Mouse (Mus musculus): ENCODE results near the gene P2ry12. TPM values are rescaled to one million over a fixed set of nuclear protein-coding genes. Genes with fewer than 3 reads are reported as not detected.

The P2ry12 gene
- polyA plus RNA-seq, 1 experiment from 2014 or later: 2.5 TPM

- H3K4me2 ChIP-seq: no peak overlapping the region
- no peaks in the 10 kb centered on the region for H3K36me3 ChIP-seq
- H3K4me1 ChIP-seq: no peaks in the 10 kb centered on the region
- H3K9ac ChIP-seq: no peak overlapping the region
- no peak for ATAC-seq (ENCODE audit: insufficient number of reproducible peaks, low FRiP score, low TSS enrichment, low read depth)
- no peaks in the 10 kb centered on the region for H3K9me3 ChIP-seq
- no peak overlapping the region for H3K27ac ChIP-seq
- H3K4me3 ChIP-seq: no peak overlapping the region
- H3K27me3 ChIP-seq: no peaks in the 10 kb centered on the region
- 89% methylated on average over 6 of the region's 6 CpGs for WGBS
Measured at GRCm38 (mm10) chr3:59270811-59271210, 8.1 kb upstream of the P2ry12 start.

GRCm38 (mm10) chr3:59263988-59264387 lies 1.3 kb upstream of the P2ry12 start:
- Histone ChIP-seq H3K27ac (no peak overlapping the region), H3K9ac (no peak overlapping the region), H3K4me1 (no peaks in the 10 kb centered on the region), H3K36me3 (no peaks in the 10 kb centered on the region), H3K4me3 (no peak overlapping the region), H3K27me3 (no peaks in the 10 kb centered on the region), H3K4me2 (no peak overlapping the region), H3K9me3 (no peaks in the 10 kb centered on the region)
- 77% methylated on average over 3 of the region's 3 CpGs for WGBS
- ATAC-seq (ENCODE audit: insufficient number of reproducible peaks, low FRiP score, low TSS enrichment, low read depth): no peak

GRCm38 (mm10) chr3:59263417-59263816 lies 746 bp upstream of the P2ry12 start:
- Histone ChIP-seq H3K4me1 (no peaks in the 10 kb centered on the region), H3K4me2 (no peak overlapping the region), H3K4me3 (no peak overlapping the region), H3K27ac (no peak overlapping the region), H3K9ac (no peak overlapping the region), H3K36me3 (no peaks in the 10 kb centered on the region), H3K27me3 (no peaks in the 10 kb centered on the region), H3K9me3 (no peaks in the 10 kb centered on the region)
- no peak for ATAC-seq (ENCODE audit: insufficient number of reproducible peaks, low FRiP score, low TSS enrichment, low read depth)
- WGBS: 88% methylated on average over 2 of the region's 2 CpGs

GRCm38 (mm10) chr3:59261709-59262472 lies 780 bp downstream of the P2ry12 start:
- no peak overlapping the region for H3K4me3 ChIP-seq
- peaks cover 5% of the 10 kb centered on the region; the same call in 1 of the 2 replicates for H3K4me1 ChIP-seq
- WGBS: 77% methylated on average over 9 of the region's 9 CpGs
- H3K9me3 ChIP-seq: no peaks in the 10 kb centered on the region
- H3K9ac ChIP-seq: no peak overlapping the region
- ATAC-seq (ENCODE audit: insufficient number of reproducible peaks, low FRiP score, low TSS enrichment, low read depth): no peak
- no peak overlapping the region for H3K27ac ChIP-seq
- no peaks in the 10 kb centered on the region for H3K27me3 ChIP-seq
- H3K36me3 ChIP-seq: no peaks in the 10 kb centered on the region
- no peak overlapping the region for H3K4me2 ChIP-seq

GRCm38 (mm10) chr3:59260745-59261144 lies 1.9 kb downstream of the P2ry12 start:
- Histone ChIP-seq H3K27me3 (no peaks in the 10 kb centered on the region), H3K4me3 (no peak overlapping the region), H3K4me2 (no peak overlapping the region), H3K36me3 (no peaks in the 10 kb centered on the region), H3K9me3 (no peaks in the 10 kb centered on the region), H3K27ac (no peak overlapping the region), H3K9ac (no peak overlapping the region), H3K4me1 (peaks cover 5% of the 10 kb centered on the region; the same call in 1 of the 2 replicates)
- WGBS: 34% methylated on average over 5 of the region's 5 CpGs
- no peak for ATAC-seq (ENCODE audit: insufficient number of reproducible peaks, low FRiP score, low TSS enrichment, low read depth)

- H3K4me1 ChIP-seq: peaks cover 5% of the 10 kb centered on the region; the same call in 1 of the 2 replicates
- H3K9me3 ChIP-seq: no peaks in the 10 kb centered on the region
- no peaks in the 10 kb centered on the region for H3K27me3 ChIP-seq
- no peak overlapping the region for H3K9ac ChIP-seq
- 48% methylated on average over 20 of the region's 20 CpGs for WGBS
- H3K4me2 ChIP-seq: no peak overlapping the region
- no peak for ATAC-seq (ENCODE audit: insufficient number of reproducible peaks, low FRiP score, low TSS enrichment, low read depth)
- H3K4me3 ChIP-seq: no peak overlapping the region
- no peak overlapping the region for H3K27ac ChIP-seq
- no peaks in the 10 kb centered on the region for H3K36me3 ChIP-seq
Measured at GRCm38 (mm10) chr3:59257740-59258664, 4.7 kb downstream of the P2ry12 start.

- 93% methylated on average over 1 of the region's 1 CpGs for WGBS
- H3K4me1 ChIP-seq: no peaks in the 10 kb centered on the region
- no peaks in the 10 kb centered on the region for H3K36me3 ChIP-seq
- H3K9me3 ChIP-seq: no peaks in the 10 kb centered on the region
- no peaks in the 10 kb centered on the region for H3K27me3 ChIP-seq
- H3K4me2 ChIP-seq: no peak overlapping the region
- H3K4me3 ChIP-seq: no peak overlapping the region
- no peak overlapping the region for H3K27ac ChIP-seq
- ATAC-seq (ENCODE audit: insufficient number of reproducible peaks, low FRiP score, low TSS enrichment, low read depth): no peak
- H3K9ac ChIP-seq: no peak overlapping the region
Measured at GRCm38 (mm10) chr3:59250454-59250853, 12.2 kb downstream of the P2ry12 start.

GRCm38 (mm10) chr3:59248031-59248430 lies 14.6 kb downstream of the P2ry12 start:
- no peak overlapping the region for H3K27ac ChIP-seq
- H3K4me2 ChIP-seq: no peak overlapping the region
- H3K9me3 ChIP-seq: no peaks in the 10 kb centered on the region
- H3K36me3 ChIP-seq: no peaks in the 10 kb centered on the region
- no peak overlapping the region for H3K4me3 ChIP-seq
- peaks cover 4% of the 10 kb centered on the region; the same call in 1 of the 2 replicates for H3K4me1 ChIP-seq
- no peak for ATAC-seq (ENCODE audit: insufficient number of reproducible peaks, low FRiP score, low TSS enrichment, low read depth)
- 69% methylated on average over 6 of the region's 6 CpGs for WGBS
- no peaks in the 10 kb centered on the region for H3K27me3 ChIP-seq
- H3K9ac ChIP-seq: no peak overlapping the region

GRCm38 (mm10) chr3:59243384-59243783 lies 19.3 kb downstream of the P2ry12 start:
- Histone ChIP-seq H3K4me2 (no peak overlapping the region), H3K27ac (no peak overlapping the region), H3K9me3 (no peaks in the 10 kb centered on the region), H3K27me3 (no peaks in the 10 kb centered on the region), H3K4me3 (no peak overlapping the region), H3K36me3 (no peaks in the 10 kb centered on the region), H3K9ac (no peak overlapping the region), H3K4me1 (peaks cover 4% of the 10 kb centered on the region; the same call in 1 of the 2 replicates)
- 51% methylated on average over 6 of the region's 6 CpGs for WGBS
- ATAC-seq (ENCODE audit: insufficient number of reproducible peaks, low FRiP score, low TSS enrichment, low read depth): no peak

- no peaks in the 10 kb centered on the region for H3K27me3 ChIP-seq
- H3K36me3 ChIP-seq: no peaks in the 10 kb centered on the region
- WGBS: 57% methylated on average over 5 of the region's 5 CpGs
- no peak for ATAC-seq (ENCODE audit: insufficient number of reproducible peaks, low FRiP score, low TSS enrichment, low read depth)
- H3K27ac ChIP-seq: no peak overlapping the region
- no peaks in the 10 kb centered on the region for H3K9me3 ChIP-seq
- no peaks in the 10 kb centered on the region for H3K4me1 ChIP-seq
- no peak overlapping the region for H3K4me2 ChIP-seq
- H3K9ac ChIP-seq: no peak overlapping the region
- no peak overlapping the region for H3K4me3 ChIP-seq
Measured at GRCm38 (mm10) chr3:59234878-59235277, 27.8 kb downstream of the P2ry12 start.

- Histone ChIP-seq H3K9me3 (no peaks in the 10 kb centered on the region), H3K36me3 (no peaks in the 10 kb centered on the region), H3K4me3 (no peak overlapping the region), H3K4me1 (no peaks in the 10 kb centered on the region), H3K9ac (no peak overlapping the region), H3K27me3 (no peaks in the 10 kb centered on the region), H3K4me2 (no peak overlapping the region), H3K27ac (no peak overlapping the region)
- 50% methylated on average over 3 of the region's 3 CpGs for WGBS
- no peak for ATAC-seq (ENCODE audit: insufficient number of reproducible peaks, low FRiP score, low TSS enrichment, low read depth)
Measured at GRCm38 (mm10) chr3:59230912-59231311, 31.8 kb downstream of the P2ry12 start.
